Mouse (Mus musculus) ovary, postnatal 14 days (tissue): Measurements from ENCODE around the gene Dld.

Source experiments
- DNase-seq: peaks from one replicate; pipeline ENCODE4 v3.0.0; 2022; ENCODE audit warnings: low spot score

Gene Dld

GRCm38 (mm10) chr12:31350944-31351928, at the start of gene Dld:
TSS of gene Dld (minus strand) at chr12:31351453.
- peak; percentile 91 for DNase-seq

GRCm38 (mm10) chr12:31400821-31401220, 49.6 kb upstream of the Dld start:
- no peak for DNase-seq

- DNase-seq, result no peak
These were observed 46.5 kb upstream of the Dld start for GRCm38 (mm10) chr12:31397709-31398108.

GRCm38 (mm10) chr12:31395895-31396294, 44.6 kb upstream of the Dld start:
- no peak for DNase-seq

GRCm38 (mm10) chr12:31391696-31392095, 40.4 kb upstream of the Dld start:
- no peak for DNase-seq

GRCm38 (mm10) chr12:31390571-31390970, 39.3 kb upstream of the Dld start, which contains the start of gene Slc26a3:
TSS of gene Slc26a3 (plus strand) at chr12:31390871.
- no peak for DNase-seq

GRCm38 (mm10) chr12:31387303-31387702, 36.0 kb upstream of the Dld start:
- no peak for DNase-seq

GRCm38 (mm10) chr12:31382451-31382850, 31.2 kb upstream of the Dld start:
- no peak for DNase-seq

- no peak for DNase-seq
These were observed 29.6 kb upstream of the Dld start for GRCm38 (mm10) chr12:31380878-31381277.

GRCm38 (mm10) chr12:31377241-31377640, 26.0 kb upstream of the Dld start:
- DNase-seq, result no peak

- no peak for DNase-seq
These were observed 25.2 kb upstream of the Dld start for GRCm38 (mm10) chr12:31376326-31376950.

GRCm38 (mm10) chr12:31375283-31375615, 24.0 kb upstream of the Dld start:
- no peak for DNase-seq

GRCm38 (mm10) chr12:31374603-31375282, 23.5 kb upstream of the Dld start:
- peak; percentile 51 for DNase-seq

GRCm38 (mm10) chr12:31369656-31370055, 18.4 kb upstream of the Dld start:
- DNase-seq, result no peak

GRCm38 (mm10) chr12:31369118-31369517, 17.9 kb upstream of the Dld start:
- no peak for DNase-seq

- DNase-seq, result no peak
These were observed 16.5 kb upstream of the Dld start for GRCm38 (mm10) chr12:31367721-31368120.

- DNase-seq, result no peak
These were observed 15.2 kb upstream of the Dld start for GRCm38 (mm10) chr12:31366428-31366827.

- DNase-seq, result no peak
These were observed 886 bp downstream of the Dld start for GRCm38 (mm10) chr12:31350191-31350943.

- DNase-seq, result no peak
These were observed 18.0 kb downstream of the Dld start for GRCm38 (mm10) chr12:31333261-31333660.

GRCm38 (mm10) chr12:31327139-31327538, 24.1 kb downstream of the Dld start:
- DNase-seq, result no peak

GRCm38 (mm10) chr12:31323136-31323695, 28.0 kb downstream of the Dld start:
- no peak for DNase-seq

GRCm38 (mm10) chr12:31321532-31321931, 29.7 kb downstream of the Dld start:
- no peak for DNase-seq
